Mouse (Mus musculus) C2C12 (cell line): Measurements from ENCODE around the gene Rhd.

Source experiments
- CEBPB ChIP-seq: IDR thresholded peaks from one replicate; pipeline ENCODE4 v1.6.1; 2011; ENCODE audit warnings: low read depth, mild to moderate bottlenecking, control low read depth, moderate library complexity
- CTCF ChIP-seq: IDR thresholded peaks from one replicate; pipeline ENCODE4 v1.5.1; 2011; ENCODE audit not compliant: control insufficient read depth, insufficient read depth, insufficient read length
- FOSL1 ChIP-seq: IDR thresholded peaks from one replicate; pipeline ENCODE4 v1.8.0; 2011; ENCODE audit warnings: mild to moderate bottlenecking, low read length; ENCODE audit not compliant: poor library complexity, insufficient read depth, severe bottlenecking
- MAX ChIP-seq: IDR thresholded peaks from one replicate; pipeline ENCODE4 v1.6.1; 2011; ENCODE audit warnings: mild to moderate bottlenecking, control low read depth
- MYOG ChIP-seq: IDR thresholded peaks from one replicate; pipeline ENCODE4 v1.6.1; 2011; ENCODE audit not compliant: control insufficient read depth, insufficient read length; ENCODE audit errors: extremely low read depth

DNA sequence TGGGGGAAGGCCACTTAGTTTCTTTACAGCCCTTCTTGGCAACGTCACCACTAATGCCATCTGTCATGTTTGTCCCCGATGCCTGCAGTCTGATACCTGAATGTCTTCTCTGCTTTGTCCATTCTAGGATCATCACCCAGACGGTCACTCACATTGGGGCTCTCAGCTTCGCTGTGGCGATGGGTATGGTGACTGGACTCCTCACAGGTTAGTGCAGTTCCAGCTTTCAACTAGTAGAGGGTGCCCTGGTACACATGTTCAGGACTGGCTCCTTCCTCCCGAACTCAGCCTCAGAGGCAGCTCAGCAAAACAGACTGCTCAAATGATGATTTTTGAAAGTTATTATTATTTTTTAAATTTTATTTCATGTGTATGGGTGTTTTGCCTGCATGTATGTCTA is 27.8 kb downstream of the Rhd start:
- peak; percentile 43 for TF ChIP-seq CTCF
- no peak for TF ChIP-seq MYOG
- TF ChIP-seq FOSL1: no peak
- TF ChIP-seq CEBPB: no peak
- TF ChIP-seq MAX: no peak
